Mouse (Mus musculus): Measurements from ENCODE around the gene Csad. TPM values are rescaled to one million over a fixed set of nuclear protein-coding genes. Genes with fewer than 3 reads are reported as not detected.

Csad gene
- 19.4 TPM for polyA plus RNA-seq (2014; fragmentation: Illumina TruSeq; extraction: RNeasy Lipid Tissue Mini Kit (QIAGEN cat#74804))

DNA sequence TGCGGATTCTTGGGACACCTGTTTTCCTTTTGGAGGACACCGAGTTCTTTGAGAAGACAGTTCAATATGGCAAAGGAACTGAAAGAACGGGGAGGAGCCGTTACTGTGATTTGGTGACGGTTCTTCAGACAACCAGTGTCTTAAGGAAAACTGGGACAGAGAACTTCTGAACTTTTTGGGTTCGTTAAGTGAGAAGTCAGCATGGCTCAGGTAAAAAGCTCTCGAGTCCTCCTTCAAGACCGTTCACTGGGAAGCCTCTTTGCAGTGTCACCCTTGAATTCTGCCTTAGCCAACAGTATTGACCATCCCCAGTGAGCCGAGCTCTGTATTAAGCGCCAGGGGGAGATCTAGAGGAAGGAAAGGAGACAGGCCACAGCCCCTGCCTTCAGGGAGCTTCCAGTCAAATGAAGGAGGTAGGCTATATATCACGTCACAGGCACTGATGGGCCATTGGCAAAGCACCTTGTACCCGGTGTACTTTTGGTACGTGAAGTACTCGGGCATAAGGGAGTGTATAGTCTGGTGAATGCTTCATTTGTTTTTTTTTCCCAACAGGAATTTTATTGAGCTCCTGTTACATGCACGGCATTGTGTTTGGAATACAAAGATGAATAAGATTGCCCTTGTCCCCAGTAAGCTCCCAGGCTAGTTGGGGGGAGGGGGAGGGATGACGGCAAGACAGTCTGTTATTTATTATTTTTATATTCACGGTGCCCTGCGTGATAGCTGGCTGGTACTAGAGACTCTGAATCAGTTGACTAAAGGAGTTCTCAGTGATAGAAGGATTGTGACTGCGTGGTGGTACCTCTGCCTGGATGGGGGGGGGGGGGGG is at the start of gene Csad:
Gene Csad (minus strand): TSS at position 51 of the 832 bp plus-strand sequence.

DNA sequence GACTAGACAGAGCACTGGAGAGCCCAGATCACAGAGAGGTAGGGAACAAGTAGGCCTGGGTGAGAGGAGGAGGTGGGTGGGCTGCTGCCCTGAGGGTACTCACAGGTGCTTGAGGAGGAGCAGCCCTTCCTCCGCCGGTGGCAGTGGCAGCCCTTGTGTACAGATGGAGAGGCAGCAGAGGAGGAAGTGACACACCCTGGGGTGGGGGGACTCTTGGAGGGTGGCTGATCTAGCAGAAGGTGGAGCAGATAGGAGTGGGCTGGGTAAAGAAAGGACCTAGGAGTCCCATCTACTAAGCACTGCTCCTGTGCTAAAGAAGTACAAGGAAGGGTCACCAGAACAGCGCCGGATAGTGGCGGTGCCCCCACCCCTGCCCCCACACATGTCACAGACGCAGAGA is 27.2 kb upstream of the Csad start, which contains the start of gene Itgb7:
Gene Itgb7 (minus strand): TSS at position 197 of the 400 bp plus-strand sequence.

DNA sequence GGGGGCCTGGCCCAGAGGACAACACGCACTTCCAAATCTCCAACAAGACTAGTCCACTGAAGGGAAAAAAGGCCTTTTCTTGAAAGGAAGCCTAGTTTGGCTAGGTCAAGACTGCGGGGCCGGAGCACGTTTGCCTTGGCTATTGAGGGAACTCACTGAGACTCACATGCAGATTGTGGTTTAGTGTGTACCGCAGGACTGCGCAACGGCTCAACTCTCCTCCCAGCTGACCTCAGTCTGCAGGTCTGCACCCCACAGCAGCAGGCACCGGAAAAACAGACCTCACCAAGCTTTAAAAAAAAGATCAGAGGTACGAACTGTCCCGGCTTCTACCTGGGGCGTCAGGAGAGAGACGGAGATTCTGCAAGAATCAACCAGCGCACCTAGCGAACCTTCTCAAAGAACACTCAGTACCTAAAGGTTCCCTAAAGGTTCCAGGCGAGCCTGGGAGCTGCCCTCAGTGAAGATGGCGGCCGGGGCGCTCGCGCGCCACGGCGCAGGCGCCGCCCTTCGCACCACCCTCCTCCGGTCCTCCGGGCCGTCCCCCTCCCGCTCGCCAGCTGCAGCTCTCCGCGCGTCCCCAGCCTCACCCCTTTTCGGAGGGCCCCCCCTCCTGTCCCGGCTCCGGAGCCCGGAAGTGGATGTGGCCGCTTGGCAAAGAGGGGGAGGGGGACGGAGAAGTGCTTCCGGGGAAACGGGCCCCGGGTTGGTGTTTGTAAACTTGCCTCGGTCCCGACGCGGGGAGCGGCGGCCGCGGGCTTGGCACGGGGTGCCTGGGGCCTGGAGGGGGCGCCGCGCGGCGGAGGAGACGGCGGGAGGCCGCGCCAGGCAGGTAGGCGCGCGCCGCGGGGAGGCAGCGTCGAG is 1.3 kb downstream of the Csad start, which contains the start of gene Zfp740:
Gene Zfp740 (plus strand): TSS at position 279 of the 864 bp plus-strand sequence.

DNA sequence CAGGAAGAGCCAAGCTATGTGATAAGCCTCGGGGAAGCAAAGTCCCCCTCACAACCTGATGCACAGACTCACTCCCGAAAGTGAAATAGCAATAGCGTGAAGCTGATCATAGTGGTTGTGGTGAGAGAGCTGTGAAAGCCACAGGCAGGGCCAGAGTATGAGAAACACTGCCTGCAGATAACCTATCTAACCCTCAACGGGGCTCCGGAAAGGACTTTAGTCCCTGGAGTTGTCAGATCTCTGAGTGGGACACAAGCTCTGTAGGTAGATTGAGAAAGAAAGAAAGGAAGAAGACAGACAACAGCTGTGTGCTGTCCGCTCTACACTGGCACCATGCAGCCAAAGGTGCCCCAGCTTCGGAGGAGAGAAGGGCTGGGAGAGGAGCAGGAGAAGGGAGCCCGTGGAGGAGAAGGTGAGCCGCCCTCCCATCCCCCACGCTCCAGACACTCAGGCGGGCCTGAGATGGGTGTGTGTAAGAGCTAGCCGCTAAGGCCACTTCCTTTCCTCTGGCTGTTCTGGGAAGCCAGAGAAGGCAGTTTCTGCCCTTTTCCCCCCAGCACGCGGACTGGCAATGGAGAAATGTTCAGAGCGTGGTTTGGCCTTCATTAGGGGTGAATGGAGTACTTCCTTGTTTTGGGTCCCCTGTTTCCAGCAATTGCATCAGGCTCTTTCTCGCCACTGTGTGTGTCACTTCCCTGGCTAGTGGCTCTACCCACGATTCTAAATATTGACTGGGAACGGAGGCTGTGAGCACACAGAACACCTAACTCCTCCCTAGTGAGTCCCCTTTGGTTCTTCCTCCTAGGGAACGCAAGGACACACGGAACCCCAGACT is 54.0 kb downstream of the Csad start, which contains the start of gene Soat2:
Gene Soat2 (plus strand): TSS at position 226 of the 835 bp plus-strand sequence.

DNA sequence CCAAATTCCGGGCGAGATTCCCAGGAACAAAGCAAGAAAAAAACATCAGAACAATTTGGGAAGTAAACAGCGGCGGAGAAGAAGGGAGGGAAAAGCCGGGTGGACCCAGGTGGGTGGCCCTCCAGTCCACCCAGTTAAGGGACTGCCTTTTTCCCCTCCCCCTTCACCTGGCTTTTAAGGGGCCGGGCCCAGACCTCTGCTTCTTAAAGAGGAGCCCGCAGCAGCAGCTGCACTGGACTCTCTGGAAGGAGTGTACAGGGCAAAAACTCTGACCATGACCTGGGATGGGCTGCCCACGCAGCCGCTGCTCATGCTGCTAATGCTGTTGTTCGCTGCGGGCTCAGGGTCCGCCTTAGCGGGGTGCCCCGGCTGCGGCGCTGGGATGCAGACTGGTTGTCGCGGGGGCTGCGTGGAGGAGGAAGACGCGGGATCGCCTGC is 60.2 kb downstream of the Csad start, which contains the start of gene Igfbp6:
Gene Igfbp6 (plus strand): TSS at position 89 of the 438 bp plus-strand sequence.

DNA sequence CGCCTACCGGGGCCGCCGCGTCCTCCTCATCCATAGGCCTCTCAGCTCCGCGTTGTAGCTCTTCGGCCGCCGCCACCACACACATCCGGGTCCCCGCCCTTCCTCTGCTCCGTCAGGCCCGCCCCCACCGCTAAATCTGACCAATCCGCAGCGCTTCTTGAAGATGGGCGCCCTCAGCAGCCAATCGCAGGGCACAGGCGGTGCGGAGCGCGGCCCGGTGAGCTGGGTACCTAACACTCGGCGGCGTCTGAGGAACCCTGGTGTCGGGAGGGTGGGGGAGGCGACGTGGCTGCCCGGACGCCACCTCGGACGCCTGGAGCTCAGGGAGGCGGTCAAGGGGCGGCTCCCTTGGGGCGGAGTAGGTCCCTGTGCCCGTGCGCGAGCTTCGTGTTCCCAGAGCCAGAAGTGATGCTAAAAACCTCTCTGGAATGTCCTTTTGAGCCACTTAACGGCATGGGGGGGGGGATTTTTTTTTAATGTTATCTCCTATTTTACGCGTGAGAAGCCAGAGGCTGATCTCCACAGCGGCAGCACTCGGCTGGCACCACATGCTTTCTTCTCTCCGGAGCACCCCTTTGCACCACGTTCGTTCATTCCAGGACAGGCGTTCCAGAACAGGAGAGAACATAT is 68.3 kb downstream of the Csad start, which contains the start of gene Spryd3:
Gene Spryd3 (minus strand): TSS at position 106 of the 630 bp plus-strand sequence.

Other genes with a start within 250 kb of the Csad start
- 4.1 TPM for gene Krt8, start 200.2 kb downstream of the Csad start, polyA plus RNA-seq (2014; fragmentation: Illumina TruSeq; extraction: RNeasy Lipid Tissue Mini Kit (QIAGEN cat#74804))
- 1.4 TPM for gene Krt18, start 176.5 kb downstream of the Csad start, polyA plus RNA-seq (2014; fragmentation: Illumina TruSeq; extraction: RNeasy Lipid Tissue Mini Kit (QIAGEN cat#74804))
- 326 TPM for gene Eif4b, start 131.0 kb downstream of the Csad start, polyA plus RNA-seq (2014; fragmentation: Illumina TruSeq; extraction: RNeasy Lipid Tissue Mini Kit (QIAGEN cat#74804))
- gene Tns2, start 104.3 kb downstream of the Csad start, polyA plus RNA-seq (2014; fragmentation: Illumina TruSeq; extraction: RNeasy Lipid Tissue Mini Kit (QIAGEN cat#74804)), result 31.9 TPM
- 0.23 TPM for gene Spryd3, start 68.5 kb downstream of the Csad start, polyA plus RNA-seq (2014; fragmentation: Illumina TruSeq; extraction: RNeasy Lipid Tissue Mini Kit (QIAGEN cat#74804))
- not detected for gene Igfbp6, start 60.4 kb downstream of the Csad start, polyA plus RNA-seq (2014; fragmentation: Illumina TruSeq; extraction: RNeasy Lipid Tissue Mini Kit (QIAGEN cat#74804))
- gene Soat2, start 54.2 kb downstream of the Csad start, polyA plus RNA-seq (2014; fragmentation: Illumina TruSeq; extraction: RNeasy Lipid Tissue Mini Kit (QIAGEN cat#74804)), result not detected
- gene Zfp740, start 1.5 kb downstream of the Csad start, polyA plus RNA-seq (2014; fragmentation: Illumina TruSeq; extraction: RNeasy Lipid Tissue Mini Kit (QIAGEN cat#74804)), result 59.5 TPM
- gene Itgb7, start 27.2 kb upstream of the Csad start, polyA plus RNA-seq (2014; fragmentation: Illumina TruSeq; extraction: RNeasy Lipid Tissue Mini Kit (QIAGEN cat#74804)), result not detected
- 11.1 TPM for gene Rarg, start 52.8 kb upstream of the Csad start, polyA plus RNA-seq (2014; fragmentation: Illumina TruSeq; extraction: RNeasy Lipid Tissue Mini Kit (QIAGEN cat#74804))
- gene Gm9918, start 65.8 kb upstream of the Csad start, polyA plus RNA-seq (2014; fragmentation: Illumina TruSeq; extraction: RNeasy Lipid Tissue Mini Kit (QIAGEN cat#74804)), result not detected
- 0.94 TPM for gene Mfsd5, start 74.7 kb upstream of the Csad start, polyA plus RNA-seq (2014; fragmentation: Illumina TruSeq; extraction: RNeasy Lipid Tissue Mini Kit (QIAGEN cat#74804))
- gene Espl1, start 91.5 kb upstream of the Csad start, polyA plus RNA-seq (2014; fragmentation: Illumina TruSeq; extraction: RNeasy Lipid Tissue Mini Kit (QIAGEN cat#74804)), result 0.57 TPM
- 58.6 TPM for gene Pfdn5, start 121.4 kb upstream of the Csad start, polyA plus RNA-seq (2014; fragmentation: Illumina TruSeq; extraction: RNeasy Lipid Tissue Mini Kit (QIAGEN cat#74804))
- gene Myg1, start 127.0 kb upstream of the Csad start, polyA plus RNA-seq (2014; fragmentation: Illumina TruSeq; extraction: RNeasy Lipid Tissue Mini Kit (QIAGEN cat#74804)), result 5.9 TPM
- gene Aaas, start 146.0 kb upstream of the Csad start, polyA plus RNA-seq (2014; fragmentation: Illumina TruSeq; extraction: RNeasy Lipid Tissue Mini Kit (QIAGEN cat#74804)), result 10.5 TPM
- gene Sp7, start 162.5 kb upstream of the Csad start, polyA plus RNA-seq (2014; fragmentation: Illumina TruSeq; extraction: RNeasy Lipid Tissue Mini Kit (QIAGEN cat#74804)), result 0.46 TPM
- gene Sp1, start 201.4 kb upstream of the Csad start, polyA plus RNA-seq (2014; fragmentation: Illumina TruSeq; extraction: RNeasy Lipid Tissue Mini Kit (QIAGEN cat#74804)), result 167 TPM
- gene Amhr2, start 240.6 kb upstream of the Csad start, polyA plus RNA-seq (2014; fragmentation: Illumina TruSeq; extraction: RNeasy Lipid Tissue Mini Kit (QIAGEN cat#74804)), result 1.1 TPM

All from ovary, adult 10 weeks (tissue).